In the genomic region with DNA sequence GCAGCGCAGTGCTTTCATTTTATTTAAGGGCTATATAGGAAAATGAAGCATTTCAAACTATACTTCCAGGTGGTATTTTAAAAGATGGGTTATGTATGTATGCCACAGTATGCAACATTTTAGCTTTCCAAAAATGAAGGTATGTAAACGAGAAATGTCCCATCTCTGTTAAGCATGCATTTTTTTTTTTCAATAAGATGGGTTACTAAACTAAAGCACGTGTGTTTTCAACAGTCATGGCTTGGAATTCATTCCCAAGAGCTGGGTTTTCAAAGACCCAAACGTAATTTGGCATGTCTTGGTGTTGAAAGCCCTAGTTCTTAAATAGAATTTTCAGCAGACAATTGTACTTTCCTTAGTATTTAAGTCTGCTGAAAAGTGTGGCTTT, we compare ENCODE assay signal across 8 mouse cellular contexts. TPM values are rescaled to one million over a fixed set of nuclear protein-coding genes. Genes with fewer than 3 reads are reported as not detected.
DNase-seq lines count a peak whose midpoint lies in the region; ATAC-seq and TF ChIP-seq lines count a peak whose summit lies in the region.

No protein-coding gene starts in this region.

- no peak for ATAC-seq in liver, embryonic 12.5 days
- no peak for ATAC-seq in inflammation-experienced regulatory T-cells, adult 6 months

- H3K27me3 ChIP-seq in heart, adult 2 months (ENCODE audit: control insufficient read depth, insufficient read depth, low read length), result no peaks in the 10 kb centered on the region
- H3K27me3 ChIP-seq in liver, embryonic 12.5 days (replicated peaks), result no peaks in the 10 kb centered on the region

- peaks cover 3% of the 10 kb centered on the region; the same call in 1 of the 2 replicates for H3K4me1 ChIP-seq in heart, adult 2 months (ENCODE audit: control insufficient read depth, insufficient read depth, low read length)
- no peaks in the 10 kb centered on the region for H3K4me1 ChIP-seq in embryonic fibroblast, embryonic 13.5 days (ENCODE audit: control insufficient read depth, insufficient read depth, low read length)
- H3K4me1 ChIP-seq in liver, embryonic 12.5 days, result peaks cover 50% of the 10 kb centered on the region

- peak overlapping the region; percentile 50 for H3K4me3 ChIP-seq in heart, adult 2 months
- peak overlapping the region; percentile 71 for H3K4me3 ChIP-seq in embryonic fibroblast, embryonic 13.5 days (ENCODE audit: insufficient read depth, low read length)
- H3K4me3 ChIP-seq in liver, embryonic 12.5 days, result peak overlapping the region; percentile 100

- no peak for TF ChIP-seq CTCF in heart, adult 2 months (IDR thresholded peaks at IDR 0.05)
- no peak for TF ChIP-seq CTCF in embryonic fibroblast, embryonic 13.5 days (IDR thresholded peaks at IDR 0.05; ENCODE audit: borderline replicate concordance, insufficient read depth, low read length)

- no peak for TF ChIP-seq POLR2A in heart, adult 2 months (IDR thresholded peaks at IDR 0.05; ENCODE audit: insufficient read depth, low read depth, low read length)
- no peak for TF ChIP-seq POLR2A in embryonic fibroblast, embryonic 13.5 days (IDR thresholded peaks at IDR 0.05; ENCODE audit: low read depth, low read length)

- no peaks in the 10 kb centered on the region for H3K79me2 ChIP-seq in heart, adult 2 months (replicated peaks; ENCODE audit: control insufficient read depth, insufficient read depth, low read length)

- intact Hi-C loops in heart, adult 2 months (cut with DNase I), result loop anchor here (1.0 to 5.0 kb wide), 2 partner anchors 39 to 74 kb away; no protein-coding TSS in a partner anchor
- intact Hi-C loops in heart, postnatal 25 days (cut with DNase I), result loop anchor here (5.0 kb wide), 1 partner anchor 74 kb away; no protein-coding TSS in a partner anchor

- WGBS in heart, adult 2 months, result 6% methylated on average over 4 of the region's 4 CpGs
- 9% methylated on average over 4 of the region's 4 CpGs for WGBS in liver, embryonic 12.5 days (ENCODE audit: insufficient replicate concordance)

- no peak for TF ChIP-seq EP300 in heart, adult 2 months (IDR thresholded peaks at IDR 0.05; ENCODE audit: insufficient read depth, low read depth, low read length)

- H3K36me3 ChIP-seq in heart, adult 2 months (ENCODE audit: control insufficient read depth, insufficient read depth, low read length), result peaks cover 30% of the 10 kb centered on the region
- H3K36me3 ChIP-seq in liver, embryonic 12.5 days, result peaks cover 32% of the 10 kb centered on the region

- H3K27ac ChIP-seq in heart, adult 2 months, result peak overlapping the region; percentile 96
- peak overlapping the region; percentile 87 for H3K27ac ChIP-seq in embryonic fibroblast, embryonic 13.5 days (ENCODE audit: insufficient read depth, low read length)
- H3K27ac ChIP-seq in liver, embryonic 12.5 days, result peak overlapping the region; percentile 97

- DNase-seq in heart, adult 2 months, result no peak
- no peak for DNase-seq in heart, postnatal 25 days (ENCODE audit: low spot score)
- peak; percentile 65 for DNase-seq in 416B (ENCODE audit: low read depth)
- no peak for DNase-seq in urinary bladder, postnatal 10 days (ENCODE audit: low spot score)
- DNase-seq in ovary, adult 18-20 months (ENCODE audit: low spot score), result no peak

- no peak overlapping the region for H3K9ac ChIP-seq in heart, adult 2 months (ENCODE audit: low read depth, low read length)
- peak overlapping the region; percentile 89 for H3K9ac ChIP-seq in liver, embryonic 12.5 days

- peak overlapping the region; percentile 78 for H3K4me2 ChIP-seq in liver, embryonic 12.5 days

- H3K9me3 ChIP-seq in liver, embryonic 12.5 days (replicated peaks), result no peaks in the 10 kb centered on the region

RNA-seq across cellular contexts. Expression of gene Eif4g2, which starts 0.9 kb away (rescaled TPM):
- 1,000 to 10,000 TPM in 1 of 2 experiments, 100 to 1,000 TPM in 1; 958 to 1,084 TPM for total RNA-seq in heart, adult 2 months (2021)
- polyA plus RNA-seq in heart, adult 2 months (2012; rRNA removed), result 174 and 435 TPM in 2 replicates
- 1,000 to 10,000 TPM in 1 of 2 experiments, 100 to 1,000 TPM in 1; 975 to 1,085 TPM for total RNA-seq in heart, postnatal 25 days (2021)
- polyA plus RNA-seq in embryonic fibroblast, embryonic 13.5 days (2011; ENCODE audit: insufficient read length, low read depth, missing spikeins), result 1,344 and 1,778 TPM in 2 replicates
- 687 and 693 TPM in 2 replicates for polyA plus RNA-seq in liver, embryonic 12.5 days (2016; fragmentation: Nextera tagmentation; extraction: Ambion mirVana)
- polyA plus RNA-seq in inflammation-experienced regulatory T-cells, adult 6 months (2017; shearing (Covaris generic)), result 1,000 to 10,000 TPM in 1 of 3 experiments, 100 to 1,000 TPM in 2; 799 to 1,002 (median 808) TPM

RNA-seq across cellular contexts. Expression of gene Ctr9, which starts 55.0 kb away (rescaled TPM):
- total RNA-seq in heart, adult 2 months (2021), result 10 to 100 TPM; 13.0 to 14.6 TPM
- polyA plus RNA-seq in heart, adult 2 months (2012; rRNA removed), result 5.8 and 11.1 TPM in 2 replicates
- 10 to 100 TPM; 15.2 to 19.3 TPM for total RNA-seq in heart, postnatal 25 days (2021)
- 41.9 and 42.3 TPM in 2 replicates for polyA plus RNA-seq in embryonic fibroblast, embryonic 13.5 days (2011; ENCODE audit: insufficient read length, low read depth, missing spikeins)
- 40.3 and 40.5 TPM in 2 replicates for polyA plus RNA-seq in liver, embryonic 12.5 days (2016; fragmentation: Nextera tagmentation; extraction: Ambion mirVana)
- polyA plus RNA-seq in inflammation-experienced regulatory T-cells, adult 6 months (2017; shearing (Covaris generic)), result 10 to 100 TPM; 37.7 to 42.2 (median 40.0) TPM

Comparison
In these comparisons a context has a peak if more than half of its experiments do, and no peak if none do; other contexts are left out.
1. H3K4me3 ChIP-seq: peak in every context shown above with its lines; median percentile 100 in liver, embryonic 12.5 days; 71 in embryonic fibroblast, embryonic 13.5 days; 50 in heart, adult 2 months.